Mouse (Mus musculus) liver, postnatal 0 days (tissue): ENCODE results near the gene B4galt1.

ENCODE experiments used
- CTCF ChIP-seq: sonication (generic); IDR thresholded peaks from 2 replicates; pipeline ENCODE4 v1.5.1; 2016; ENCODE audit warnings: antibody characterized with exemption, low read depth
- EP300 ChIP-seq: IDR thresholded peaks from 2 replicates; pipeline ENCODE4 v1.6.1; 2016; ENCODE audit warnings: antibody characterized with exemption, low read depth, mild to moderate bottlenecking

GRCm38 (mm10) chr4:40889252-40889651, 35.4 kb upstream of the B4galt1 start:
- TF ChIP-seq EP300 = no peak
- TF ChIP-seq CTCF = no peak
